Mouse (Mus musculus): ENCODE results near the gene Gbx1. TPM values are rescaled to one million over a fixed set of nuclear protein-coding genes. Genes with fewer than 3 reads are reported as not detected.

Gbx1 gene
- polyA plus RNA-seq, 1 experiment from 2014 or later, result 0.04 TPM

- ATAC-seq (replicated peaks; ENCODE audit: insufficient number of reproducible peaks, low FRiP score, low TSS enrichment), result peak; percentile 36; the same call in 1 of the 2 replicates
- Histone ChIP-seq H3K36me3 (ENCODE audit: control insufficient read depth, insufficient read depth, low read length) (no peaks in the 10 kb centered on the region), H3K4me2 (no peak overlapping the region), H3K27ac (ENCODE audit: low read depth, low read length) (no peak overlapping the region), H3K27me3 (ENCODE audit: control insufficient read depth, insufficient read depth, low read length) (no peaks in the 10 kb centered on the region; the same call in none of the 2 replicates), H3K4me3 (ENCODE audit: low read depth, low read length) (no peak overlapping the region), H3K9ac (ENCODE audit: low read depth, low read length) (no peak overlapping the region), H3K4me1 (ENCODE audit: control insufficient read depth, insufficient read depth, low read length) (peaks cover 4% of the 10 kb centered on the region; the same call in 1 of the 2 replicates), H3K9me3 (replicated peaks; ENCODE audit: control insufficient read depth, low read length) (no peaks in the 10 kb centered on the region)
- 37% methylated on average over 8 of the region's 8 CpGs for WGBS (ENCODE audit: insufficient replicate concordance)
These were observed 14.7 kb downstream of the Gbx1 start for GRCm38 (mm10) chr5:24512271-24512670.

- peak; percentile 23; the same call in 1 of the 2 replicates for ATAC-seq (replicated peaks; ENCODE audit: insufficient number of reproducible peaks, low FRiP score, low TSS enrichment)
- Histone ChIP-seq H3K27ac (ENCODE audit: low read depth, low read length) (no peak overlapping the region), H3K9ac (ENCODE audit: low read depth, low read length) (no peak overlapping the region), H3K36me3 (ENCODE audit: control insufficient read depth, insufficient read depth, low read length) (no peaks in the 10 kb centered on the region), H3K4me1 (ENCODE audit: control insufficient read depth, insufficient read depth, low read length) (peaks cover 4% of the 10 kb centered on the region; the same call in 1 of the 2 replicates), H3K9me3 (replicated peaks; ENCODE audit: control insufficient read depth, low read length) (no peaks in the 10 kb centered on the region), H3K4me3 (ENCODE audit: low read depth, low read length) (no peak overlapping the region), H3K27me3 (ENCODE audit: control insufficient read depth, insufficient read depth, low read length) (no peaks in the 10 kb centered on the region; the same call in 1 of the 2 replicates), H3K4me2 (no peak overlapping the region)
- 41% methylated on average over 11 of the region's 11 CpGs for WGBS (ENCODE audit: insufficient replicate concordance)
These were observed 16.4 kb downstream of the Gbx1 start for GRCm38 (mm10) chr5:24510635-24511034.

- no peak overlapping the region for H3K27ac ChIP-seq (ENCODE audit: low read depth, low read length)
- no peak overlapping the region for H3K4me2 ChIP-seq
- no peaks in the 10 kb centered on the region for H3K36me3 ChIP-seq (ENCODE audit: control insufficient read depth, insufficient read depth, low read length)
- H3K4me1 ChIP-seq (ENCODE audit: control insufficient read depth, insufficient read depth, low read length), result peaks cover 12% of the 10 kb centered on the region
- peaks cover 14% of the 10 kb centered on the region for H3K27me3 ChIP-seq (ENCODE audit: control insufficient read depth, insufficient read depth, low read length)
- WGBS (ENCODE audit: insufficient replicate concordance), result 84% methylated on average over 7 of the region's 7 CpGs
- no peak overlapping the region for H3K9ac ChIP-seq (ENCODE audit: low read depth, low read length)
- no peaks in the 10 kb centered on the region for H3K9me3 ChIP-seq (replicated peaks; ENCODE audit: control insufficient read depth, low read length)
- no peak overlapping the region for H3K4me3 ChIP-seq (ENCODE audit: low read depth, low read length)
- no peak for ATAC-seq (replicated peaks; ENCODE audit: insufficient number of reproducible peaks, low FRiP score, low TSS enrichment)
These were observed 18.6 kb downstream of the Gbx1 start for GRCm38 (mm10) chr5:24508406-24508805.

GRCm38 (mm10) chr5:24505513-24505912 is 21.5 kb downstream of the Gbx1 start:
- Histone ChIP-seq H3K36me3 (ENCODE audit: control insufficient read depth, insufficient read depth, low read length) (peaks cover 13% of the 10 kb centered on the region), H3K4me1 (ENCODE audit: control insufficient read depth, insufficient read depth, low read length) (peaks cover 12% of the 10 kb centered on the region), H3K4me2 (no peak overlapping the region), H3K9ac (ENCODE audit: low read depth, low read length) (no peak overlapping the region), H3K9me3 (replicated peaks; ENCODE audit: control insufficient read depth, low read length) (no peaks in the 10 kb centered on the region), H3K4me3 (ENCODE audit: low read depth, low read length) (no peak overlapping the region), H3K27me3 (ENCODE audit: control insufficient read depth, insufficient read depth, low read length) (peaks cover 19% of the 10 kb centered on the region; the same call in 1 of the 2 replicates), H3K27ac (ENCODE audit: low read depth, low read length) (no peak overlapping the region)
- no peak for ATAC-seq (replicated peaks; ENCODE audit: insufficient number of reproducible peaks, low FRiP score, low TSS enrichment)
- WGBS (ENCODE audit: insufficient replicate concordance), result 43% methylated on average over 2 of the region's 2 CpGs

- no peak for ATAC-seq (replicated peaks; ENCODE audit: insufficient number of reproducible peaks, low FRiP score, low TSS enrichment)
- peaks cover 27% of the 10 kb centered on the region for H3K36me3 ChIP-seq (ENCODE audit: control insufficient read depth, insufficient read depth, low read length)
- 67% methylated on average over 4 of the region's 4 CpGs for WGBS (ENCODE audit: insufficient replicate concordance)
These were observed 24.2 kb downstream of the Gbx1 start for GRCm38 (mm10) chr5:24502786-24503185.

GRCm38 (mm10) chr5:24500851-24501250 is 26.2 kb downstream of the Gbx1 start:
- 88% methylated on average over 11 of the region's 11 CpGs for WGBS (ENCODE audit: insufficient replicate concordance)
- H3K36me3 ChIP-seq (ENCODE audit: control insufficient read depth, insufficient read depth, low read length), result peaks cover 28% of the 10 kb centered on the region

More at GRCm38 (mm10) chr5:24502786-24503185, 24.2 kb downstream of the Gbx1 start:
- Histone ChIP-seq H3K9ac (ENCODE audit: low read depth, low read length) (no peak overlapping the region), H3K27ac (ENCODE audit: low read depth, low read length) (no peak overlapping the region), H3K27me3 (ENCODE audit: control insufficient read depth, insufficient read depth, low read length) (peaks cover 19% of the 10 kb centered on the region; the same call in 1 of the 2 replicates), H3K4me1 (ENCODE audit: control insufficient read depth, insufficient read depth, low read length) (peaks cover 11% of the 10 kb centered on the region), H3K4me2 (no peak overlapping the region), H3K9me3 (replicated peaks; ENCODE audit: control insufficient read depth, low read length) (no peaks in the 10 kb centered on the region), H3K4me3 (ENCODE audit: low read depth, low read length) (no peak overlapping the region)

GRCm38 (mm10) chr5:24499113-24499512 is 27.9 kb downstream of the Gbx1 start:
- H3K4me1 ChIP-seq (ENCODE audit: control insufficient read depth, insufficient read depth, low read length), result 0 out of 2 replicates have a peak, but pooled peaks cover 3% of the 10 kb centered on the region
- H3K9me3 ChIP-seq (replicated peaks; ENCODE audit: control insufficient read depth, low read length), result no peaks in the 10 kb centered on the region
- no peak for ATAC-seq (replicated peaks; ENCODE audit: insufficient number of reproducible peaks, low FRiP score, low TSS enrichment)
- no peak overlapping the region for H3K4me3 ChIP-seq (ENCODE audit: low read depth, low read length)
- WGBS (ENCODE audit: insufficient replicate concordance), result 84% methylated on average over 10 of the region's 10 CpGs
- H3K36me3 ChIP-seq (ENCODE audit: control insufficient read depth, insufficient read depth, low read length), result peaks cover 28% of the 10 kb centered on the region
- no peak overlapping the region for H3K9ac ChIP-seq (ENCODE audit: low read depth, low read length)
- no peak overlapping the region for H3K27ac ChIP-seq (ENCODE audit: low read depth, low read length)
- peaks cover 8% of the 10 kb centered on the region; the same call in 1 of the 2 replicates for H3K27me3 ChIP-seq (ENCODE audit: control insufficient read depth, insufficient read depth, low read length)
- no peak overlapping the region for H3K4me2 ChIP-seq

More at GRCm38 (mm10) chr5:24500851-24501250, 26.2 kb downstream of the Gbx1 start:
- H3K9me3 ChIP-seq (replicated peaks; ENCODE audit: control insufficient read depth, low read length), result no peaks in the 10 kb centered on the region
- H3K27me3 ChIP-seq (ENCODE audit: control insufficient read depth, insufficient read depth, low read length), result peaks cover 19% of the 10 kb centered on the region; the same call in 1 of the 2 replicates
- H3K4me2 ChIP-seq, result no peak overlapping the region
- peaks cover 11% of the 10 kb centered on the region for H3K4me1 ChIP-seq (ENCODE audit: control insufficient read depth, insufficient read depth, low read length)
- no peak overlapping the region for H3K9ac ChIP-seq (ENCODE audit: low read depth, low read length)
- no peak overlapping the region for H3K4me3 ChIP-seq (ENCODE audit: low read depth, low read length)
- H3K27ac ChIP-seq (ENCODE audit: low read depth, low read length), result no peak overlapping the region
- no peak for ATAC-seq (replicated peaks; ENCODE audit: insufficient number of reproducible peaks, low FRiP score, low TSS enrichment)

- no peaks in the 10 kb centered on the region for H3K9me3 ChIP-seq (replicated peaks; ENCODE audit: control insufficient read depth, low read length)
- H3K36me3 ChIP-seq (ENCODE audit: control insufficient read depth, insufficient read depth, low read length), result peaks cover 37% of the 10 kb centered on the region
- no peak overlapping the region for H3K9ac ChIP-seq (ENCODE audit: low read depth, low read length)
- ATAC-seq (replicated peaks; ENCODE audit: insufficient number of reproducible peaks, low FRiP score, low TSS enrichment), result no peak
- 80% methylated on average over 12 of the region's 12 CpGs for WGBS (ENCODE audit: insufficient replicate concordance)
- no peaks in the 10 kb centered on the region for H3K27me3 ChIP-seq (ENCODE audit: control insufficient read depth, insufficient read depth, low read length)
- H3K4me3 ChIP-seq (ENCODE audit: low read depth, low read length), result no peak overlapping the region
- H3K4me2 ChIP-seq, result no peak overlapping the region
- 0 out of 2 replicates have a peak, but pooled peaks cover 3% of the 10 kb centered on the region for H3K4me1 ChIP-seq (ENCODE audit: control insufficient read depth, insufficient read depth, low read length)
- H3K27ac ChIP-seq (ENCODE audit: low read depth, low read length), result no peak overlapping the region
These were observed 29.5 kb downstream of the Gbx1 start for GRCm38 (mm10) chr5:24497526-24497925.

GRCm38 (mm10) chr5:24496756-24497155 is 30.2 kb downstream of the Gbx1 start:
- H3K4me1 ChIP-seq (ENCODE audit: control insufficient read depth, insufficient read depth, low read length), result 0 out of 2 replicates have a peak, but pooled peaks cover 3% of the 10 kb centered on the region
- no peak overlapping the region for H3K4me2 ChIP-seq
- H3K27ac ChIP-seq (ENCODE audit: low read depth, low read length), result no peak overlapping the region
- no peaks in the 10 kb centered on the region for H3K9me3 ChIP-seq (replicated peaks; ENCODE audit: control insufficient read depth, low read length)
- peaks cover 37% of the 10 kb centered on the region for H3K36me3 ChIP-seq (ENCODE audit: control insufficient read depth, insufficient read depth, low read length)
- 60% methylated on average over 6 of the region's 6 CpGs for WGBS (ENCODE audit: insufficient replicate concordance)
- no peak for ATAC-seq (replicated peaks; ENCODE audit: insufficient number of reproducible peaks, low FRiP score, low TSS enrichment)
- H3K27me3 ChIP-seq (ENCODE audit: control insufficient read depth, insufficient read depth, low read length), result no peaks in the 10 kb centered on the region
- no peak overlapping the region for H3K4me3 ChIP-seq (ENCODE audit: low read depth, low read length)
- no peak overlapping the region for H3K9ac ChIP-seq (ENCODE audit: low read depth, low read length)
